Mouse (Mus musculus) E14TG2a.4 (cell line): ENCODE data around the gene Olfr1217.

Experiments used
- CTCF ChIP-seq: conservative IDR thresholded peaks from 2 replicates; pipeline ENCODE4 v1.5.1; 2014; ENCODE audit warnings: low read length
- NANOG ChIP-seq: IDR thresholded peaks from 2 replicates; pipeline ENCODE4 v1.6.1; 2014; ENCODE audit warnings: borderline replicate concordance, low read length, mixed read lengths

GRCm38 (mm10) chr2:89061087-89061486, 29.2 kb upstream of the Olfr1217 start, which contains the start of gene Olfr1218:
- TF ChIP-seq CTCF (no peak), NANOG (no peak)
